Mouse (Mus musculus): Measurements from ENCODE around the gene Gabpb2. TPM values are rescaled to one million over a fixed set of nuclear protein-coding genes. Genes with fewer than 3 reads are reported as not detected.
"Not testable (repeated sequence)": the region's sequence is repeated elsewhere in the genome, so short reads cannot be mapped to it uniquely, and the experiment has no call there.

The Gabpb2 gene
- polyA plus RNA-seq, 1 experiment from 2014 or later = 10.0 TPM

GRCm38 (mm10) chr3:95139586-95140288 lies 78.0 kb downstream of the Gabpb2 start:
- H3K9ac ChIP-seq (ENCODE audit: low read length) = peak overlapping the region; percentile 3; the same call in 1 of the 2 replicates
- H3K9me3 ChIP-seq (ENCODE audit: control insufficient read depth, low read length) = no peaks in the 10 kb centered on the region
- H3K4me3 ChIP-seq (ENCODE audit: low read length) = no peak overlapping the region
- WGBS = 62% methylated on average over 25 of the region's 25 CpGs
- peaks cover 9% of the 10 kb centered on the region for H3K4me1 ChIP-seq (replicated peaks; ENCODE audit: control insufficient read depth, insufficient read depth, low read length)
- peak overlapping the region; percentile 25 for H3K27ac ChIP-seq (ENCODE audit: low read length)
- ATAC-seq (ENCODE audit: low read depth) = no peak
- no peak overlapping the region for H3K4me2 ChIP-seq (ENCODE audit: low read depth, low read length)
- H3K36me3 ChIP-seq (ENCODE audit: control insufficient read depth, insufficient read depth, low read length) = peaks cover 5% of the 10 kb centered on the region; the same call in 1 of the 2 replicates
- H3K27me3 ChIP-seq (ENCODE audit: control insufficient read depth, insufficient read depth, low read depth, low read length) = no peaks in the 10 kb centered on the region

- no peak overlapping the region for H3K27ac ChIP-seq (ENCODE audit: low read length)
- WGBS = 83% methylated on average over 3 of the region's 3 CpGs
- H3K4me3 ChIP-seq (ENCODE audit: low read length) = no peak overlapping the region
- no peaks in the 10 kb centered on the region for H3K9me3 ChIP-seq (ENCODE audit: control insufficient read depth, low read length)
- H3K36me3 ChIP-seq (ENCODE audit: control insufficient read depth, insufficient read depth, low read length) = peaks cover 7% of the 10 kb centered on the region
- H3K4me2 ChIP-seq (ENCODE audit: low read depth, low read length) = no peak overlapping the region
- no peak overlapping the region for H3K9ac ChIP-seq (ENCODE audit: low read length)
- H3K4me1 ChIP-seq (replicated peaks; ENCODE audit: control insufficient read depth, insufficient read depth, low read length) = peaks cover 12% of the 10 kb centered on the region
- H3K27me3 ChIP-seq (ENCODE audit: control insufficient read depth, insufficient read depth, low read depth, low read length) = no peaks in the 10 kb centered on the region
- ATAC-seq (ENCODE audit: low read depth) = no peak
Measured at GRCm38 (mm10) chr3:95136336-95136735, 81.4 kb downstream of the Gabpb2 start.

- Histone ChIP-seq H3K27me3 (ENCODE audit: control insufficient read depth, insufficient read depth, low read depth, low read length) (no peaks in the 10 kb centered on the region), H3K4me2 (ENCODE audit: low read depth, low read length) (peak overlapping the region; percentile 65), H3K9me3 (ENCODE audit: control insufficient read depth, low read length) (no peaks in the 10 kb centered on the region), H3K27ac (ENCODE audit: low read length) (no peak overlapping the region), H3K4me1 (replicated peaks; ENCODE audit: control insufficient read depth, insufficient read depth, low read length) (peaks cover 12% of the 10 kb centered on the region), H3K4me3 (ENCODE audit: low read length) (peak overlapping the region; percentile 46), H3K36me3 (ENCODE audit: control insufficient read depth, insufficient read depth, low read length) (peaks cover 2% of the 10 kb centered on the region), H3K9ac (ENCODE audit: low read length) (no peak overlapping the region)
- no peak for ATAC-seq (ENCODE audit: low read depth)
- 70% methylated on average over 7 of the region's 7 CpGs for WGBS
Measured at GRCm38 (mm10) chr3:95135433-95136052, 82.2 kb downstream of the Gabpb2 start.

GRCm38 (mm10) chr3:95135023-95135422 lies 82.7 kb downstream of the Gabpb2 start:
- WGBS = 13% methylated on average over 6 of the region's 6 CpGs

GRCm38 (mm10) chr3:95134133-95134532 lies 83.6 kb downstream of the Gabpb2 start:
- H3K4me2 ChIP-seq (ENCODE audit: low read depth, low read length); H3K9me3 ChIP-seq (ENCODE audit: control insufficient read depth, low read length); H3K27ac ChIP-seq (ENCODE audit: low read length); H3K27me3 ChIP-seq (ENCODE audit: control insufficient read depth, insufficient read depth, low read depth, low read length); H3K36me3 ChIP-seq (ENCODE audit: control insufficient read depth, insufficient read depth, low read length); H3K9ac ChIP-seq (ENCODE audit: low read length): not testable (repeated sequence)
- peak; percentile 29 for ATAC-seq (ENCODE audit: low read depth)
- peaks cover 12% of the 10 kb centered on the region for H3K4me1 ChIP-seq (replicated peaks; ENCODE audit: control insufficient read depth, insufficient read depth, low read length)
- WGBS = no CpG with 5 or more reads among the region's 12 CpGs
- peak overlapping the region; percentile 83 for H3K4me3 ChIP-seq (ENCODE audit: low read length)

More at GRCm38 (mm10) chr3:95135023-95135422, 82.7 kb downstream of the Gabpb2 start:
- ATAC-seq (ENCODE audit: low read depth) = peak; percentile 32; the same call in 1 of the 2 replicates
- Histone ChIP-seq H3K27ac (ENCODE audit: low read length) (peak overlapping the region; percentile 33; the same call in 1 of the 2 replicates), H3K27me3 (ENCODE audit: control insufficient read depth, insufficient read depth, low read depth, low read length) (no peaks in the 10 kb centered on the region), H3K36me3 (ENCODE audit: control insufficient read depth, insufficient read depth, low read length) (peaks cover 2% of the 10 kb centered on the region), H3K4me1 (replicated peaks; ENCODE audit: control insufficient read depth, insufficient read depth, low read length) (peaks cover 12% of the 10 kb centered on the region), H3K9me3 (ENCODE audit: control insufficient read depth, low read length) (no peaks in the 10 kb centered on the region), H3K4me2 (ENCODE audit: low read depth, low read length) (peak overlapping the region; percentile 65), H3K9ac (ENCODE audit: low read length) (peak overlapping the region; percentile 55), H3K4me3 (ENCODE audit: low read length) (peak overlapping the region; percentile 46)

- Histone ChIP-seq H3K36me3 (ENCODE audit: control insufficient read depth, insufficient read depth, low read length) (peaks cover 2% of the 10 kb centered on the region), H3K9me3 (ENCODE audit: control insufficient read depth, low read length) (no peaks in the 10 kb centered on the region), H3K27me3 (ENCODE audit: control insufficient read depth, insufficient read depth, low read depth, low read length) (no peaks in the 10 kb centered on the region), H3K4me2 (ENCODE audit: low read depth, low read length) (peak within 1 kb of the TSS; percentile 78), H3K9ac (ENCODE audit: low read length) (peak within 1 kb of the TSS; percentile 82), H3K27ac (ENCODE audit: low read length) (peak within 1 kb of the TSS; percentile 41), H3K4me1 (replicated peaks; ENCODE audit: control insufficient read depth, insufficient read depth, low read length) (peaks cover 12% of the 10 kb centered on the region), H3K4me3 (ENCODE audit: low read length) (peak within 1 kb of the TSS; percentile 83)
- WGBS = under 1% methylated on average over 20 of the region's 20 CpGs
- ATAC-seq (ENCODE audit: low read depth) = peak; percentile 96
Measured at GRCm38 (mm10) chr3:95133680-95134101, 84.0 kb downstream of the Gabpb2 start, which contains the start of the genes Scnm1 and Lysmd1. Scnm1 (minus strand) TSS chr3:95134011. Lysmd1 (plus strand) TSS chr3:95134088.

GRCm38 (mm10) chr3:95133176-95133575 lies 84.5 kb downstream of the Gabpb2 start:
- ATAC-seq (ENCODE audit: low read depth) = no peak
- peak overlapping the region; percentile 78 for H3K4me2 ChIP-seq (ENCODE audit: low read depth, low read length)
- H3K27ac ChIP-seq (ENCODE audit: low read length) = peak overlapping the region; percentile 41
- peak overlapping the region; percentile 82 for H3K9ac ChIP-seq (ENCODE audit: low read length)
- peaks cover 2% of the 10 kb centered on the region for H3K36me3 ChIP-seq (ENCODE audit: control insufficient read depth, insufficient read depth, low read length)
- H3K27me3 ChIP-seq (ENCODE audit: control insufficient read depth, insufficient read depth, low read depth, low read length) = no peaks in the 10 kb centered on the region
- no peaks in the 10 kb centered on the region for H3K9me3 ChIP-seq (ENCODE audit: control insufficient read depth, low read length)
- H3K4me1 ChIP-seq (replicated peaks; ENCODE audit: control insufficient read depth, insufficient read depth, low read length) = peaks cover 12% of the 10 kb centered on the region
- H3K4me3 ChIP-seq (ENCODE audit: low read length) = peak overlapping the region; percentile 83
- 44% methylated on average over 11 of the region's 11 CpGs for WGBS

GRCm38 (mm10) chr3:95132389-95132788 lies 85.3 kb downstream of the Gabpb2 start:
- peaks cover 12% of the 10 kb centered on the region for H3K4me1 ChIP-seq (replicated peaks; ENCODE audit: control insufficient read depth, insufficient read depth, low read length)
- not testable (repeated sequence) for H3K4me2 ChIP-seq (ENCODE audit: low read depth, low read length); H3K27me3 ChIP-seq (ENCODE audit: control insufficient read depth, insufficient read depth, low read depth, low read length); ATAC-seq (ENCODE audit: low read depth); H3K36me3 ChIP-seq (ENCODE audit: control insufficient read depth, insufficient read depth, low read length); H3K9me3 ChIP-seq (ENCODE audit: control insufficient read depth, low read length); H3K27ac ChIP-seq (ENCODE audit: low read length); H3K9ac ChIP-seq (ENCODE audit: low read length); H3K4me3 ChIP-seq (ENCODE audit: low read length)
- 83% methylated on average over 2 of the region's 2 CpGs for WGBS

Data from lung, embryonic 16.5 days (tissue).